Mouse (Mus musculus): ENCODE data around the gene Olfr747. TPM values are rescaled to one million over a fixed set of nuclear protein-coding genes. Genes with fewer than 3 reads are reported as not detected.
"Not testable (repeated sequence)": the region's sequence is repeated elsewhere in the genome, so short reads cannot be mapped to it uniquely, and the experiment has no call there.

Olfr747 gene
- not detected in 2 replicates for polyA plus RNA-seq (2014; fragmentation: Nextera tagmentation; extraction: Ambion mirVana)

DNA sequence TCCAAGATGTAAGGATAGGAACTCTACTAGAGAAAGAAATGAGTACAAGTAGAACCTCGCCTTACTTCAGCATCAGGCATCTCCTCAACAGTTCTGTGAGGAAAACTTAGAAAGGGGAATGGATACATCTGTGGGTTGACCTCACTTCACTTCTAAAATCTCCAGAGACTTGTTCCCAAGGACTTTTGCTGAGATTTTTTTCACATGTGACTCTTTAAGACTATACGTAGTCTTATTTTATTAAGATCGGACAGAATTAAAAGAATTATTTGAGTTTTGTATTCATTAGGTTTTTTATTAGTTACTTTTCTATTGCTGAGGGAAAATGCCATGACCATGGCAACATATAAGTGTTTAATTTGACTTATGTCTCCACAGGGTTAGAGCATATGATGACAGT, at the start of gene Olfr747:
TSS of gene Olfr747 (minus strand) at position 101 of the 400 bp plus-strand sequence.
- Histone ChIP-seq H3K9me3 (ENCODE audit: control insufficient read depth, low read length) (no peaks in the 10 kb centered on the region), H3K4me3 (ENCODE audit: low read depth, low read length) (no peak within 1 kb of the TSS), H3K4me1 (ENCODE audit: control insufficient read depth, insufficient read depth, low read length) (no peaks in the 10 kb centered on the region), H3K27ac (replicated peaks; ENCODE audit: low read depth, low read length) (no peak within 1 kb of the TSS), H3K36me3 (ENCODE audit: control insufficient read depth, insufficient read depth, low read length) (no peaks in the 10 kb centered on the region), H3K27me3 (replicated peaks; ENCODE audit: control insufficient read depth, insufficient read depth, low read length) (no peaks in the 10 kb centered on the region), H3K9ac (ENCODE audit: low read depth, low read length) (no peak within 1 kb of the TSS), H3K4me2 (ENCODE audit: low read depth, low read length) (no peak within 1 kb of the TSS)
- WGBS, result 89% methylated on average over 3 of the region's 3 CpGs
- DNase-seq (ENCODE audit: low spot score) (no peak), ATAC-seq (ENCODE audit: low read depth) (no peak)

DNA sequence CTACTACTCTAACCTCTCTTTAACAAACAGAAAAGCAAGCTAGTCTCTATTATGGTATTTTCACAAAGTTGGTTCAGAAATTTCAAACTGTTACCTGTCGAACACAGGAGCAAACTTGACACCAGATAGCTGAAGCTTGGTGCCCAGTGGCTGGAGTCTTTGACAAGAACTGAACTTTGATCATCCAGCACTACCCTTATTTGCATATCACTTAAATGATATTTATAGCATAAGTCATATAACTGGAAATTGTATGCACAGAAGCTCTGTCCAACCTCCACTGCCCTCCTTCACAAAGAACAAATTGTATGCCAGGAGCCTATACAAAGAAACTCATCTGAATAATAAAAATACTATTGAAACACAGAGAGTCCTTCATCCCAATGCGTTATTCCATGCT, 48.6 kb upstream of the Olfr747 start:
- WGBS, result 72% methylated on average over 2 of the region's 2 CpGs
- Histone ChIP-seq H3K9me3 (ENCODE audit: control insufficient read depth, low read length) (no peaks in the 10 kb centered on the region), H3K9ac (ENCODE audit: low read depth, low read length) (no peak overlapping the region), H3K27ac (replicated peaks; ENCODE audit: low read depth, low read length) (no peak overlapping the region), H3K4me3 (ENCODE audit: low read depth, low read length) (no peak overlapping the region), H3K4me1 (ENCODE audit: control insufficient read depth, insufficient read depth, low read length) (no peaks in the 10 kb centered on the region), H3K36me3 (ENCODE audit: control insufficient read depth, insufficient read depth, low read length) (no peaks in the 10 kb centered on the region), H3K4me2 (ENCODE audit: low read depth, low read length) (no peak overlapping the region), H3K27me3 (replicated peaks; ENCODE audit: control insufficient read depth, insufficient read depth, low read length) (no peaks in the 10 kb centered on the region)
- no peak for DNase-seq (ENCODE audit: low spot score)
- ATAC-seq (ENCODE audit: low read depth), result no peak

DNA sequence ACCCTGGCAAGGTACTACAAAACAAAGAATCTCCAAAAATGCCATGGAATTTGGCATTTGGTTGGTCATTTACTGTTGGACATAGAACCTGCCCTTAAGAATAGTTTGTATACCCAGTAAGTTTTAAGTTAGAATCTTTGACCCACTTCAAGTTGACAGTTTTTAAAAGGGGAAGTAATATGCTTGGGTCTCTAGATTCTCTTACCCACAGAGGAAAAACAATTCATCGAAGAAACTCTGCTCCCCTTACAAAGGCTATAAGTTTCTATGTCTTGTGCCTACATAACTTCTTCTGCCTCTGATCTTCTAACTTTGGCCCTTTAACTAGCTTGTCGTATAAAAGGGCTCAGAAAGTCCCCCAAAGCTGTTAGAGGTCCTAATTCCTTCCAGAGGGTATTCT, 47.3 kb upstream of the Olfr747 start:
- H3K36me3 ChIP-seq (ENCODE audit: control insufficient read depth, insufficient read depth, low read length), result no peaks in the 10 kb centered on the region
- H3K27ac ChIP-seq (replicated peaks; ENCODE audit: low read depth, low read length), result no peak overlapping the region
- no peaks in the 10 kb centered on the region for H3K4me1 ChIP-seq (ENCODE audit: control insufficient read depth, insufficient read depth, low read length)
- no peak for ATAC-seq (ENCODE audit: low read depth)
- H3K9me3 ChIP-seq (ENCODE audit: control insufficient read depth, low read length), result no peaks in the 10 kb centered on the region
- no peak overlapping the region for H3K4me3 ChIP-seq (ENCODE audit: low read depth, low read length)
- H3K4me2 ChIP-seq (ENCODE audit: low read depth, low read length), result no peak overlapping the region
- no peak overlapping the region for H3K9ac ChIP-seq (ENCODE audit: low read depth, low read length)
- H3K27me3 ChIP-seq (replicated peaks; ENCODE audit: control insufficient read depth, insufficient read depth, low read length), result no peaks in the 10 kb centered on the region
- no peak for DNase-seq (ENCODE audit: low spot score)
- 62% methylated on average over 2 of the region's 2 CpGs for WGBS

DNA sequence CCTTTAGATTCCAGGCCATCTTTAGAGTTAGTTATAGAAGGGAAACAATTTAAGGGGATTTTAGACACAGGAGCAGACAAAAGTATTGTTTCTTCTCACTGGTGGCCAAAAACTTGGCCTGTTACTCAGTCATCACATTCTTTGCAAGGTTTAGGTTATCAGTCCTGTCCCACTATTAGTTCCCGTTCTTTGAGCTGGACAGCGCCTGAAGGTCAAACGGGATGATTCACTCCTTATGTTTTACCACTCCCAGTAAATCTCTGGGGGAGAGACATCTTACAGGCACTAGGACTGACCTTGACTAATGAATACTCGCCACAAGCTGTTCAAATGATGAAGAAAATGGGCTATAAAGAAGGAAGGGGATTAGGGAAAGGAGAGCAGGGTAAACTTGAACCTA, 29.4 kb upstream of the Olfr747 start:
- H3K4me3 ChIP-seq (ENCODE audit: low read depth, low read length); H3K4me1 ChIP-seq (ENCODE audit: control insufficient read depth, insufficient read depth, low read length); H3K9ac ChIP-seq (ENCODE audit: low read depth, low read length); H3K36me3 ChIP-seq (ENCODE audit: control insufficient read depth, insufficient read depth, low read length); H3K9me3 ChIP-seq (ENCODE audit: control insufficient read depth, low read length); ATAC-seq (ENCODE audit: low read depth); H3K27ac ChIP-seq (replicated peaks; ENCODE audit: low read depth, low read length); H3K4me2 ChIP-seq (ENCODE audit: low read depth, low read length); DNase-seq (ENCODE audit: low spot score); H3K27me3 ChIP-seq (replicated peaks; ENCODE audit: control insufficient read depth, insufficient read depth, low read length): not testable (repeated sequence)
- WGBS, result 78% methylated on average over 3 of the region's 4 CpGs

DNA sequence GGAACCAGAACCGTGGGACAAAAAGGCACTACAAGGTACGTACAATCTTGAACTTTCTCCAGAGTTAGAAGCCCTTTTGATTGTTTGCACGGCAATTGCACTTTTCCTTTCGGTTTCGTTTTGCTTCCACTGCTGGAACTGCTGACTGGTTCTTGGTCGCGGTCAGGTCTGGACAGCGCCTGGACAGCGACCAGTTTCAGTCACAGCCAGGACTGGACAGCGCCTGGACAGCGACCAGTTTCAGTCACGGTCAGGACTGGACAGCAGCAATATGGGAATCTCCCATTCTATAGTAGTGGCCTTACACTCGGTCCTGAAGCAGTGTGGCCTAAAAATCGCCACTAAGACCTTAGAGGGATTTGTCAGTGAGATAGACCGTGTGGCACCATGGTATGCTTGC, 26.9 kb upstream of the Olfr747 start:
- not testable (repeated sequence) for H3K9ac ChIP-seq (ENCODE audit: low read depth, low read length); DNase-seq (ENCODE audit: low spot score); ATAC-seq (ENCODE audit: low read depth); H3K4me3 ChIP-seq (ENCODE audit: low read depth, low read length); H3K27me3 ChIP-seq (replicated peaks; ENCODE audit: control insufficient read depth, insufficient read depth, low read length); H3K36me3 ChIP-seq (ENCODE audit: control insufficient read depth, insufficient read depth, low read length); H3K27ac ChIP-seq (replicated peaks; ENCODE audit: low read depth, low read length); H3K4me1 ChIP-seq (ENCODE audit: control insufficient read depth, insufficient read depth, low read length); H3K4me2 ChIP-seq (ENCODE audit: low read depth, low read length)
- WGBS, result 90% methylated on average over 15 of the region's 15 CpGs
- peaks cover 12% of the 10 kb centered on the region for H3K9me3 ChIP-seq (ENCODE audit: control insufficient read depth, low read length)

DNA sequence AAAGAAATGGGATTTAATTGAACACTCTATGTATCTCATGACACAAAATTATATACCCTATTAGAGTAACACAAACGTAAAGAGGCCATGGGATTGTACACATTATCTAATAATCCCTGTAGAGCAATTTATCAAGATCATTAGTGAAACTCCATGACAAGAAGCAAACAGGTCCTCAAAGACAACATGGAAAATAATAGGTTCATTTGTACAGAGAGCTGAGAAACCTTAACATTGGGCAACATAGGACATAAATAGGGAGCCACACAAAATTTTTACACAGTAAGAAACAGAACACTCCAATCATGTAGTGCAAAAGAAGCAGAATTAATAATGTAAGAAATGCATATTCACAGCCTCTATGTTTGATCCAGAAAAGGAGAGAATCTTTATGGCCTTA, 14.1 kb upstream of the Olfr747 start, which contains the start of gene Olfr748:
TSS of gene Olfr748 (plus strand) at position 301 of the 400 bp plus-strand sequence.
- no peak within 1 kb of the TSS for H3K4me3 ChIP-seq (ENCODE audit: low read depth, low read length)
- H3K27ac ChIP-seq (replicated peaks; ENCODE audit: low read depth, low read length), result no peak within 1 kb of the TSS
- WGBS, result 61% methylated on average over 1 of the region's 1 CpGs
- no peaks in the 10 kb centered on the region for H3K9me3 ChIP-seq (ENCODE audit: control insufficient read depth, low read length)
- no peaks in the 10 kb centered on the region for H3K36me3 ChIP-seq (ENCODE audit: control insufficient read depth, insufficient read depth, low read length)
- ATAC-seq (ENCODE audit: low read depth) (no peak), DNase-seq (ENCODE audit: low spot score) (no peak)
- H3K27me3 ChIP-seq (replicated peaks; ENCODE audit: control insufficient read depth, insufficient read depth, low read length), result no peaks in the 10 kb centered on the region
- H3K4me2 ChIP-seq (ENCODE audit: low read depth, low read length), result no peak within 1 kb of the TSS
- H3K4me1 ChIP-seq (ENCODE audit: control insufficient read depth, insufficient read depth, low read length), result no peaks in the 10 kb centered on the region
- no peak within 1 kb of the TSS for H3K9ac ChIP-seq (ENCODE audit: low read depth, low read length)

DNA sequence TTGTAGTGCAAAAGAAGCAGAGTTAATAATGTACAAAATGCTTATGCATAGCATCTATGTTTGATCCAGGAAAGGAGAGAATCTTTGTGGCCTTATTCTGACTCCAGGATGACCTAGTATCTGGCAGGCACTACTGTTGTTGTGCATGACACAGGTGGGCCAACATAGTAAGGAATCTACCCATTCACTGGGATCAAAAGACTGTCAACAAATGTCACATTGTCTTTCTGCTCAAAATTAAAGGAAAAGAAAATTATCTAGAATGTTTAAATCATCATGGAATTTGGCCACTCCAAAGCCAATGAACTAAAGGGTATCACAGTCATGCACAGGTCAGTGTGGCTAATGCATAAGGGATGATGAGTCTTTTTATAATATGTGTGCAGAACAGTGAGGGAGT, 46.2 kb downstream of the Olfr747 start, which contains the start of gene Olfr746:
TSS of gene Olfr746 (plus strand) at position 301 of the 400 bp plus-strand sequence.
- Histone ChIP-seq H3K4me2 (ENCODE audit: low read depth, low read length) (no peak within 1 kb of the TSS), H3K36me3 (ENCODE audit: control insufficient read depth, insufficient read depth, low read length) (no peaks in the 10 kb centered on the region), H3K9me3 (ENCODE audit: control insufficient read depth, low read length) (no peaks in the 10 kb centered on the region), H3K27ac (replicated peaks; ENCODE audit: low read depth, low read length) (no peak within 1 kb of the TSS), H3K4me1 (ENCODE audit: control insufficient read depth, insufficient read depth, low read length) (no peaks in the 10 kb centered on the region), H3K9ac (ENCODE audit: low read depth, low read length) (no peak within 1 kb of the TSS), H3K4me3 (ENCODE audit: low read depth, low read length) (no peak within 1 kb of the TSS), H3K27me3 (replicated peaks; ENCODE audit: control insufficient read depth, insufficient read depth, low read length) (no peaks in the 10 kb centered on the region)
- no peak for ATAC-seq (ENCODE audit: low read depth)
- no peak for DNase-seq (ENCODE audit: low spot score)

DNA sequence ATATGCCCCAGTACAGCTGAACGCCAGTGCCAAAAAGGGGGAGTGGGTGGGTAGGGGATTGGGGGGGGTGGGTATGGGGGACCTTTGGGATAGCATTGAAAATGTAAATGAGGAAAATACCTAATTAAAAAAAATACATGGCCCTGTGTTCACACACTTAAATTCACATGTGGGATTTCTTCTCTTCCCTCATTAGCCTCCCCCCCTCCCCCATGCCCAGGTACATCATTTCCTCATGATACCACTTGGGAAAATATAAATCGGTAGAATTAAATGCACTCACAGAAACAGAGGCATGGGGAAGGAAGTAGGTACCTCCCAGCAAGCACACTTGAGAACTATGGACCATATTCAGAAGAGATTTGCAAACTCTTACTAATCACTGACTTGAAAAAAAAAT, 53.9 kb downstream of the Olfr747 start, which contains the start of gene Olfr745:
TSS of gene Olfr745 (plus strand) at position 301 of the 400 bp plus-strand sequence.
- Histone ChIP-seq H3K4me3 (ENCODE audit: low read depth, low read length) (no peak within 1 kb of the TSS), H3K36me3 (ENCODE audit: control insufficient read depth, insufficient read depth, low read length) (no peaks in the 10 kb centered on the region), H3K4me2 (ENCODE audit: low read depth, low read length) (no peak within 1 kb of the TSS), H3K27me3 (replicated peaks; ENCODE audit: control insufficient read depth, insufficient read depth, low read length) (no peaks in the 10 kb centered on the region), H3K27ac (replicated peaks; ENCODE audit: low read depth, low read length) (no peak within 1 kb of the TSS), H3K9me3 (ENCODE audit: control insufficient read depth, low read length) (0 out of 2 replicates have a peak, but pooled peaks cover 4% of the 10 kb centered on the region), H3K9ac (ENCODE audit: low read depth, low read length) (no peak within 1 kb of the TSS), H3K4me1 (ENCODE audit: control insufficient read depth, insufficient read depth, low read length) (no peaks in the 10 kb centered on the region)
- 79% methylated on average over 2 of the region's 2 CpGs for whole genome bisulfite sequencing
- ATAC-seq (ENCODE audit: low read depth) (no peak), DNase-seq (ENCODE audit: low spot score) (no peak)

Measured in embryonic facial prominence, embryonic 14.5 days (tissue).